Mouse (Mus musculus): ENCODE results near the gene Il15.

Il15 gene

GRCm38 (mm10) chr8:82402686-82403330 lies at the start of gene Il15:
TSS of gene Il15 (minus strand) at chr8:82403222.
- DNase-seq (ENCODE audit: low read depth, low spot score) = no peak

GRCm38 (mm10) chr8:82444897-82445296 lies 41.9 kb upstream of the Il15 start:
- no peak for DNase-seq (ENCODE audit: low read depth, low spot score)

- DNase-seq (ENCODE audit: low read depth, low spot score) = no peak
Measured at GRCm38 (mm10) chr8:82416587-82417340, 13.7 kb upstream of the Il15 start.

GRCm38 (mm10) chr8:82415485-82415884 lies 12.5 kb upstream of the Il15 start:
- DNase-seq (ENCODE audit: low read depth, low spot score) = no peak

- DNase-seq (ENCODE audit: low read depth, low spot score) = no peak
Measured at GRCm38 (mm10) chr8:82410135-82410534, 7.1 kb upstream of the Il15 start.

- DNase-seq (ENCODE audit: low read depth, low spot score) = no peak
Measured at GRCm38 (mm10) chr8:82407060-82407459, 4.0 kb upstream of the Il15 start.

- DNase-seq (ENCODE audit: low read depth, low spot score) = no peak
Measured at GRCm38 (mm10) chr8:82404068-82404467, 1.0 kb upstream of the Il15 start.

GRCm38 (mm10) chr8:82402261-82402685 lies 749 bp downstream of the Il15 start:
- no peak for DNase-seq (ENCODE audit: low read depth, low spot score)

- no peak for DNase-seq (ENCODE audit: low read depth, low spot score)
Measured at GRCm38 (mm10) chr8:82401490-82401889, 1.5 kb downstream of the Il15 start.

GRCm38 (mm10) chr8:82401059-82401458 lies 2.0 kb downstream of the Il15 start:
- no peak for DNase-seq (ENCODE audit: low read depth, low spot score)

GRCm38 (mm10) chr8:82400376-82400775 lies 2.6 kb downstream of the Il15 start:
- DNase-seq (ENCODE audit: low read depth, low spot score) = no peak

GRCm38 (mm10) chr8:82398546-82398945 lies 4.5 kb downstream of the Il15 start:
- DNase-seq (ENCODE audit: low read depth, low spot score) = no peak

- DNase-seq (ENCODE audit: low read depth, low spot score) = no peak
Measured at GRCm38 (mm10) chr8:82391258-82391657, 11.8 kb downstream of the Il15 start.

GRCm38 (mm10) chr8:82388356-82388902 lies 14.6 kb downstream of the Il15 start:
- DNase-seq (ENCODE audit: low read depth, low spot score) = no peak

GRCm38 (mm10) chr8:82387614-82388013 lies 15.4 kb downstream of the Il15 start:
- DNase-seq (ENCODE audit: low read depth, low spot score) = no peak

- no peak for DNase-seq (ENCODE audit: low read depth, low spot score)
Measured at GRCm38 (mm10) chr8:82385867-82386266, 17.2 kb downstream of the Il15 start.

GRCm38 (mm10) chr8:82384458-82385234 lies 18.4 kb downstream of the Il15 start:
- no peak for DNase-seq (ENCODE audit: low read depth, low spot score)

GRCm38 (mm10) chr8:82383346-82383745 lies 19.7 kb downstream of the Il15 start:
- no peak for DNase-seq (ENCODE audit: low read depth, low spot score)

- no peak for DNase-seq (ENCODE audit: low read depth, low spot score)
Measured at GRCm38 (mm10) chr8:82382316-82382715, 20.7 kb downstream of the Il15 start.

GRCm38 (mm10) chr8:82374470-82374869 lies 28.6 kb downstream of the Il15 start:
- DNase-seq (ENCODE audit: low read depth, low spot score) = no peak

GRCm38 (mm10) chr8:82372846-82373245 lies 30.2 kb downstream of the Il15 start:
- no peak for DNase-seq (ENCODE audit: low read depth, low spot score)

- no peak for DNase-seq (ENCODE audit: low read depth, low spot score)
Measured at GRCm38 (mm10) chr8:82370657-82371056, 32.4 kb downstream of the Il15 start.

Measured in c-Kit-negative CD71-positive TER-119-positive erythroid progenitor cells, embryonic 14.5 days (primary cell).